Mouse (Mus musculus) Patski (cell line): ENCODE measurements around the gene Hist1h2bf. TPM values are rescaled to one million over a fixed set of nuclear protein-coding genes. Genes with fewer than 3 reads are reported as not detected.
"Not testable (repeated sequence)": the region's sequence is repeated elsewhere in the genome, so short reads cannot be mapped to it uniquely, and the experiment has no call there.

ENCODE experiments used
- ATAC-seq: fragments of 100-300 bp; one replicate; pipeline ENCODE4 v1.8.0; 2021
- CTCF ChIA-PET: fragments of 350-600 bp; sonication (Branson Sonifier 250); formaldehyde crosslinking; loops from one replicate; lab custom pipeline; 2022; ENCODE audit warnings: inconsistent platforms; lab: Charles Lee
- POLR2A ChIA-PET: fragments of 350-600 bp; sonication (Branson Sonifier 250); formaldehyde crosslinking; loops from one replicate; lab custom pipeline; 2022; ENCODE audit warnings: antibody characterized with exemption, inconsistent platforms; lab: Charles Lee
- DNase-seq: peaks from one replicate; pipeline ENCODE4 v3.0.0-alpha.2; 2011; ENCODE audit warnings: low read depth, low spot score
- H3K27me3 ChIP-seq: fragments of 371-371 bp; one replicate; pipeline ENCODE4 v1.5.1; 2021
- CTCF ChIP-seq: fragments of 100-300 bp; IDR thresholded peaks from one replicate; pipeline ENCODE4 v1.5.1; 2021
- in situ Hi-C: fragments of 300-500 bp; cut with MboI; formaldehyde crosslinking; loops from 3 replicates; pipeline ENCODE4 v1.11.1; 2018; ENCODE audit warnings: low pct_unique_long_range_greater_than_20kb, mixed read lengths
- polyA plus RNA-seq: library from polyadenylated mRNA; unstranded; gene quantifications from one replicate; pipeline ENCODE4 v1.2.3, GENCODE M21; 2021

The Hist1h2bf gene
- polyA plus RNA-seq, 1 experiment from 2014 or later, result 2.0 TPM

DNA sequence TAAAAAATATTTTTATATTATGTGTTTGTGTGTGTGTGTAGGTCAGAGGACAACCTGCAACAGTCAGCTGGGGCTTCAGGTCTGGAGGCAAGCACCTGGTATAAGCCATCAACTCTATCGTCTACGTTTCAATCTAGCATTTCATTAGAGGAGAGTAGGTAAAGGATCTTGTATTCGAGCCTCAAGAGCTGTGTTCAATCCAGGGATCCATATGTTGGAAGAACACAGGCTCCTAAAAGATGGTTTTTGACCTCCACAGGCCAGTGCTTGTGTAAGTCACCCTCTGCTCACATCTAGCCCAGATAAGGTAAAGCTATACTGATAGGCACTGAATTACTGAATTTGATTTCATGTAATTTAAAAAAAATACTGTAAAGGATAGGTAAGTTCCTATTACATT is 17.1 kb downstream of the Hist1h2bf start:
- DNase-seq, result no peak
- no peak for ATAC-seq
- CTCF ChIA-PET, result interaction anchor here (1.4 kb wide), 1 partner anchor 26 kb away, joined by 3 read pairs; no protein-coding TSS in a partner anchor
- POLR2A ChIA-PET, result interaction anchor here (1.4 kb wide), 2 partner anchors 27 to 65 kb away, joined by 3 to 7 read pairs; no protein-coding TSS in a partner anchor
- in situ Hi-C loops, result no loop called here
- no peak for TF ChIP-seq CTCF
- H3K27me3 ChIP-seq, result no peaks in the 10 kb centered on the region

DNA sequence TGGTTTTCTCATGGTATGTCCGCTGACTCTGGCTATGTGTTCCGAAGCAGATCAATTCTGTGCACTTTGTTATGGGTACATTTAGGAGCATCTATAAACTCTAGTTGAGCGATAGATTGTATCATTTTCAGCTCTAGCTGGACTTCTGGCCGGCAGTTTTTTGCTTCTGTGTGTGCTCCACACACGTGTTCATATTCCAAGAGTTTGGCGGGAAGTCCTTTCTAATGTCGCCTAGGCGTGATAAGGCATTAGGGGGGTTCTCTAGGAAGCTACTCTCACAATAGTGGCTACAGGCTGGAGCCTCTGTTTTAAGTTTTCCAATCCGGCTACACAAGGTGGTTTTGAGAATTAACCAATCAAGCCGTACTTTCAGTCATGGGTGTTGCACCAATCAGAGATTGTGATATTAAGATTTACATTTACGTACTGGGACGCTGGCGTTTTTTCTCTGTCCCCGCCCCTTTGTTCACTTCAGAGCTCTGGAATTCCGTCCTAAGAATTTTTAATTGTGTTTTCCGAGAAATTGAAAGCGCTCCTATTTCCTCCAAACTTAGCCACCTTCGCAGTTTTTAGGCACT is 18.1 kb downstream of the Hist1h2bf start:
- CTCF ChIA-PET, result interaction anchor here (1.3 to 1.4 kb wide), 2 partner anchors 27 to 66 kb away, joined by 3 to 5 read pairs; partner anchors contain the start of gene Hist1h1e
- POLR2A ChIA-PET, result interaction anchor here (1.4 to 1.6 kb wide), 3 partner anchors 26 to 66 kb away, joined by 3 to 7 read pairs (median 6); partner anchors contain the start of gene Hist1h4d
- no peaks in the 10 kb centered on the region for H3K27me3 ChIP-seq
- no peak for TF ChIP-seq CTCF
- in situ Hi-C loops, result no loop called here
- DNase-seq, result peak; percentile 89
- peak; percentile 42 for ATAC-seq

DNA sequence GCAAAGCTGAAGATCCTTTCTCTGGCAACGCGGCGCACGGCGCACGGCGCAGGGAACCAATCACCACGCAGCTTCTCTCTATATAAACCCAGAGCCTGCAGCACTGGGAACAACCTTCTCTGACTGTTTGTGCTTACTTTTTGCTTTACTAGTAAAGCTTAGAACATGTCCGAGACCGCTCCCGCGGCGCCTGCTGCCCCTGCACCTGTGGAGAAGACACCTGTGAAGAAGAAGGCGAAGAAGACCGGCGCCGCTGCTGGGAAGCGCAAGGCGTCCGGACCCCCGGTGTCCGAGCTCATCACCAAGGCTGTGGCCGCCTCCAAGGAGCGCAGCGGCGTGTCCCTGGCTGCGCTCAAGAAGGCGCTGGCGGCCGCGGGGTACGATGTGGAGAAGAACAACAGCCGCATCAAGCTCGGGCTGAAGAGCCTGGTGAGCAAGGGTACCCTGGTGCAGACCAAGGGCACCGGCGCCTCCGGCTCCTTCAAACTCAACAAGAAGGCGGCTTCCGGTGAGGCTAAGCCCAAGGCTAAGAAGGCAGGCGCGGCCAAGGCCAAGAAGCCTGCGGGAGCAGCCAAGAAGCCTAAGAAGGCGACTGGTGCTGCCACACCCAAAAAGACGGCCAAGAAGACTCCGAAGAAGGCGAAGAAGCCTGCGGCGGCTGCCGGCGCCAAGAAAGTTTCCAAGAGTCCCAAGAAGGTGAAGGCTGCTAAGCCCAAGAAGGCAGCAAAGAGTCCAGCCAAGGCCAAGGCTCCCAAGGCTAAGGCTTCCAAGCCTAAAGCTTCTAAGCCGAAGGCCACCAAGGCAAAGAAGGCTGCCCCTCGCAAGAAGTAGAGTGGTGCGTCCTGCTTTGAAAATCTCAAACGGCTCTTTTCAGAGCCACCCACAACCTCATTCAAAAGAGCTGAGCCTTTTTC is 18.8 kb downstream of the Hist1h2bf start:
- in situ Hi-C loops, result no loop called here

DNA sequence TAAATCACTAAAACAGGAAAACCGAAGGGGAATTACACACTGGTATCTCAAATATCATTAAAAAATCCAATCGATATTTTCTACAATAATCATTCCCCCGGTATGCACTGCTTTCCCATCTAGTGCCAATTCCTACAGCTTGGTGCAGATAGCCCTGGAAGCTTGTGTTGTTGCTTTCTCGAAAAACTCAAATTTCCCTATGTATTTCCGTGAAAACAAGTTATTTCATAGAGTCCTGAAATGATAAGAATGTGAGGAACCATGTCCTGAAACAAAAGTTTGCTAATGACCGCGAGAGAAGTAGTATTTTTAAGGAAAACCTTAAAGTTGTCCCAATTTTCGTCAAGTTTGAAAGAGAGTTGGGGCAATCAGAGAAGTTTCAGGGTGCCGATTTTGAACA is 19.6 kb downstream of the Hist1h2bf start:
- H3K27me3 ChIP-seq, result no peaks in the 10 kb centered on the region
- DNase-seq, result no peak
- ChIA-PET CTCF (interaction anchor here (0.7 to 1.8 kb wide), 4 partner anchors 9 to 196 kb away, joined by 3 to 6 read pairs (median 4); partner anchors contain the start of genes Hist1h2ab and Hist1h2af), POLR2A (interaction anchor here (0.7 to 1.6 kb wide), 4 partner anchors 16 to 31 kb away, joined by 3 to 6 read pairs (median 3); partner anchors contain the start of genes Hist1h2ae and Hist1h4d)
- no peak for TF ChIP-seq CTCF
- in situ Hi-C loops, result no loop called here
- ATAC-seq, result no peak

More for the DNA sequence above, 18.8 kb downstream of the Hist1h2bf start:
- ATAC-seq (peak; percentile 71), DNase-seq (no peak)
- POLR2A ChIA-PET, result interaction anchor here (0.8 to 1.6 kb wide), 4 partner anchors 10 to 26 kb away, joined by 3 to 6 read pairs (median 4); partner anchors contain the start of genes Hist1h2ae and Hist1h4d
- CTCF ChIA-PET, result interaction anchor here (0.7 to 1.8 kb wide), 4 partner anchors 10 to 196 kb away, joined by 3 to 6 read pairs (median 4); partner anchors contain the start of genes Hist1h1e, Hist1h2ab and Hist1h2af
- TF ChIP-seq CTCF, result no peak
- no peaks in the 10 kb centered on the region for H3K27me3 ChIP-seq

DNA sequence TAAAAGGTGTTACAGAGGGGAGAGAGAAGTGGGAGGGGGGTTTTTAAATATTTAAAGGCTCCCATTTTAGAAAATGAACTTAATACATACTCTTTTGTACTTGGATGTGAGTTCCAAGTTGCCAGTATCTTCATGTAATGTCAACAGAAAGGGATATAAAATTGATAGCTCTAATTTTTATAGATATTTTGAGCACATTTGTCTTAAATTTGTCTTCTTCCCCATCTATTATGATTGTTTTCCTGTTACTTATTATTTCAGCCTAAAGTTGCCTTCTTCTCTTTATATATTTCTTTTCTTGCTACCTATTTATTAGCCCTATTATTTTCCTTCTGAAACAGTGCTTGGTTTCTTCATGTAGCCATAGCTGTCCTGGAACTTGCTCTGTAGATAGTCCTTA is 21.0 kb downstream of the Hist1h2bf start, which contains the start of gene Hist1h1d:
Gene Hist1h1d, plus strand, starts transcription at position 301 of the 400 bp plus-strand sequence.
- CTCF ChIA-PET, result interaction anchor here (0.7 to 1.5 kb wide), 3 partner anchors 10 to 1589 kb away, joined by 3 read pairs; partner anchors contain the start of gene Hist1h2bh

DNA sequence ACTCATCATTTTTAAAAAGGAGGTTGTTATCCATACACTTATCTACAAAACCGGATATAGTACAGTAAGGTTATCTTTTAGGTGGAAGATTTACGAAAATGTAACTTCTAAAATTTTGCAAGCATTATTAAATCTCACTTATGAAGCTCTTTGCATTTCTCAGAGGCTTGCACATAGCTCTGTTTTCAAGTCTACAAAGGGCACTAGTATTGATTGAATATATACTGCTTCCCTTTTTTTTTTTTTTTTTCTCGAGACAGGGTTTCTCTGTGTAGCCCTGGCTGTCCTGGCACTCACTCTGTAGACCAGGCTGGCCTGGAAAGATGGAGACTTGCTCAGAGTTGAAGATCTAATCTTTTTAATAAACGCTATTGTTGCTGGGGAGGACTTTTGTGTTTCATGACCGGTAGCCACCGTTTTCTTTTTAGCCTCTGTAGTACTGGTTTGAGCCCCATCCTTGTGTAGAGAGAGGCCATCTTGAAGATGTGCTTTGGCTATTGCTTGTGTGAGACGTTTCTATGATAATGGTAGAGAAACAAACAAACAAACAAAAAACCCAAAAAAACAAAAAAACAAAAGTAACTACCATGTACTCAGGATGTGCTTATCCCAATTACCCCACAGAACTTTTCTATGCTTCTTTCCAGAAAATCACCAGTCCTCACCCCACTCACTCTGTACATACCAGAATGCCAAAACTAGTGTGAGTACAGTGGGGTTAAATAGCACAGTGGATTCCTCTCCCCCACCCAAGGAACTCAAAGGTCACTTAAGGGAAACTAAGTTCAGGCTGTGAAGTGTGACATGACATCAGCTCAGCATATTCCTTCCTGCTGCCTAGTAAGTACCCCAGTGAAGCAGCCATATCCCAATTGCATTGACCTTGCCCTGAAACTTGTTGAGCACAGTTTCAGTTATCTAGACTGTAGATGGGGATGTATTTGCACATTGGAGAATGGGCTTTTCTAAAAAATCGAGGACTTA is 21.8 kb downstream of the Hist1h2bf start:
- no peaks in the 10 kb centered on the region for H3K27me3 ChIP-seq
- POLR2A ChIA-PET, result no interaction called here
- CTCF ChIA-PET, result interaction anchor here (1.5 kb wide), 1 partner anchor 10 kb away, joined by 3 read pairs; the partner anchor contains the start of gene Hist1h2bh
- ATAC-seq (no peak), DNase-seq (no peak)
- TF ChIP-seq CTCF, result no peak
- in situ Hi-C loops, result no loop called here

More for the DNA sequence above, 21.0 kb downstream of the Hist1h2bf start, which contains the start of gene Hist1h1d:
- POLR2A ChIA-PET, result no interaction called here
- no peak for DNase-seq
- in situ Hi-C loops, result no loop called here
- no peak for TF ChIP-seq CTCF
- no peaks in the 10 kb centered on the region for H3K27me3 ChIP-seq
- no peak for ATAC-seq

DNA sequence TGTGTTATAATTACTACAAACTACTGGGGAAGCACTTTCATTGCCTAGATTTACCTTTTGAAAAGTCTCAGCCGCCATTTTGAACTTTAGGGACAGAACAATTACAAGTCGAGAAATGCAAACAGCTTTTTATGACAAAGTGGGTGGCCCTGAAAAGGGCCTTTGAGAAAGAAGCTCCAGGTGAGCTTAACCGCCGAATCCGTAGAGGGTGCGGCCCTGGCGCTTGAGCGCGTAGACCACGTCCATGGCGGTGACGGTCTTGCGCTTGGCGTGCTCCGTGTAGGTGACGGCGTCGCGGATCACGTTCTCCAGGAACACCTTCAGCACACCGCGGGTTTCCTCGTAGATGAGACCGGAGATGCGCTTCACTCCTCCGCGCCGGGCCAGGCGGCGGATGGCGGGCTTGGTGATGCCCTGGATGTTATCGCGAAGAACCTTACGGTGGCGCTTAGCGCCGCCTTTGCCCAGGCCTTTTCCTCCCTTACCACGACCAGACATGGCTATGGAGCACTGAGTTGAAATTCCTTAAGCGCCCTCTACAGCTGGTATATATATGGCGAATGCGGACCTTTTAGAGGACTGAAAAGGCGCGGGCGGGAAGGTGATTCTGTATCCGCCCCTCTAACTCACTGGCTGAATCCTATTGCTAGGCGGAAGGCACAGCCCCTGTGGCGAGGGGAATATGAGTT is 22.7 kb downstream of the Hist1h2bf start, which contains the start of gene Hist1h4f:
Gene Hist1h4f, minus strand, starts transcription at position 503 of the 689 bp plus-strand sequence.
- CTCF ChIA-PET, in situ Hi-C loops, H3K27me3 ChIP-seq: not testable (repeated sequence)
- POLR2A ChIA-PET, result interaction anchor here (1.0 to 1.2 kb wide), 2 partner anchors 9 to 12 kb away, joined by 3 to 5 read pairs; no protein-coding TSS in a partner anchor
- peak; percentile 76 for DNase-seq
- TF ChIP-seq CTCF, result peak; percentile 53
- ATAC-seq, result peak; percentile 56

DNA sequence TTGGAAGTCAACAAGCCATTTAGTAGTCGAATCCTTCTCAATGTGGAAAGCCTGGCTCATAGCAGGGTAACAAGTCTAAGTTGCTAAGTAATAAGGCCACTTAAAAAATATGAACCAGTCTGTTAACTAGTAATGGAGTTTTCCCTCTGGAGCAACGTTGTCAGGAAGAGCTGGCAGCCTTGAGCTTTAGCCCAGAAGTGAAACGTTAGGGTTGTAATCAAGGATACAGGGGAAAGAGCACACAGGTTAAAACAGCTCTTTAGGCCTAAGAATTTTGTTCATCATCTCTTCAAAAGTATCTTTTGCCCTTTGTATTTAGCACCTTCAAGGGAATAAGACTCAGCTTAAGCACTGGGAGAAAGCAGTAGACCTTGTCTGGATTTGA is 23.2 kb downstream of the Hist1h2bf start:
- ATAC-seq (no peak), DNase-seq (no peak)
- ChIA-PET POLR2A (interaction anchor here (1.0 to 1.2 kb wide), 2 partner anchors 9 to 12 kb away, joined by 3 to 5 read pairs; no protein-coding TSS in a partner anchor), CTCF (no interaction called here)
- no peak for TF ChIP-seq CTCF
- in situ Hi-C loops, result no loop called here
- no peaks in the 10 kb centered on the region for H3K27me3 ChIP-seq
